Mouse (Mus musculus) macrophage (primary cell): ENCODE measurements around the gene Nemp2. TPM values are rescaled to one million over a fixed set of nuclear protein-coding genes. Genes with fewer than 3 reads are reported as not detected.

ENCODE experiments used
- H3K27ac ChIP-seq: fragments of 350-480 bp; formaldehyde crosslinking; 2 replicates; pipeline ENCODE4 v1.9.0; 2021
- H3K36me3 ChIP-seq: fragments of 350-480 bp; formaldehyde crosslinking; 2 replicates; pipeline ENCODE4 v1.9.0; 2021; ENCODE audit errors: inconsistent target
- H3K4me3 ChIP-seq: fragments of 350-480 bp; formaldehyde crosslinking; 2 replicates; pipeline ENCODE4 v1.9.0; 2021; ENCODE audit errors: inconsistent target
- H3K79me2 ChIP-seq: fragments of 350-480 bp; formaldehyde crosslinking; 2 replicates; pipeline ENCODE4 v1.9.0; 2021; ENCODE audit errors: inconsistent target
- WGBS: methylation state at CpG from one replicate; pipeline ENCODE4 v1.1.7; 2026; ENCODE audit warnings: inconsistent platforms; ENCODE audit not compliant: missing documents; 5-methylcytosine and 5-hydroxymethylcytosine counted together
- polyA plus RNA-seq: library from polyadenylated mRNA; stranded (reverse); fragments of 250-400 nt; gene quantifications from 3 replicates; pipeline ENCODE4 v1.2.4, GENCODE M21; 2018; ENCODE audit warnings: inconsistent platforms
- total RNA-seq, 78 experiments: library from RNA; depleted of rRNA; stranded (reverse); fragments of 250-400 nt; gene quantifications; 1 replicate in 9 of 78; 2 replicates in 24 of 78; 3 replicates in 43 of 78; 4 replicates in 2 of 78; pipeline ENCODE4 v1.2.4; 2018; ENCODE audit warnings: inconsistent platforms in 56 of 78

Gene Nemp2
- total RNA-seq (2018; cell fraction: chromatin; rRNA removed): 10 to 100 TPM in 11 of 26 experiments, 1 to 10 TPM in 14, under 1 TPM in 1; 0.54 to 25.9 (median 8.3) TPM
- total RNA-seq (2018; cell fraction: cytosol; rRNA removed): 1 to 10 TPM in 20 of 26 experiments, under 1 TPM in 6; 0.43 to 2.9 (median 1.3) TPM
- 10 to 100 TPM in 4 of 26 experiments, 1 to 10 TPM in 22; 1.2 to 17.3 (median 5.6) TPM for total RNA-seq (2018; cell fraction: nucleus; rRNA removed)
- polyA plus RNA-seq: 1.1 to 3.0 TPM (median 2.4 TPM) in 3 replicates

DNA sequence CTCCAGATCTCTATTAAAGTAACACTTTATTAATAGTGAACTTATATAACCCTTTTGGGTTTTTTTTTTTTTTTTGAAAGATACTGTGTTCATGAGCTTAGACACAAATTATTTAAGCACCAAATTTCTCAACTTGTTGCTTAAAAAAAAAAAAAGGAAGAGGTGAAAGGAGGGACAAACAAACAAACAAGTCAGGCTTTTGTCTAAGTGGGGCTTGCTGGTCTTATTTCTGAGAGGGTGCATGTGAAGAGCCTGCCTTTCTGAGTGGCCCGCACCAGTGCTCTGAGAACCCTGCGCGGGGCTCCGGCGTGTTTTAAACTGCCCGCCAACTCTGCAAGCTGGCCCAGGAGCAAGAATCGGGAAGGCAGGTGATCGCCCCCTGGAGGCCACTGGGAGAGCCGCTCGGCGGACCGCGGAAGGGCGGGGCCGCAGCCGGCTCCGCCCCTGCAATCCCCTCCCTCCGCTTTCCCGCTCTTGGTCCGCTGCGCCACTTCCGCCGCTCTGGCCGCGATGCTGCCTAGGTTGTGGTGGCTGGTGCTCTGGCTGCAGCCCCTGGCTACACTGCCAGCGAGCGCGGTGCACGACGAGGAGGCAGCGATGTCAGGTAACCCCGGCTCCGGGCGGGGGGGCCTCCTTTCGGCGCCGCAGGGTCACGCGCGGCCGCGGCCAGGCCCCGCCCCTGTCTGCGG, at the start of gene Nemp2:
TSS of gene Nemp2 (plus strand) at position 456 of the 689 bp plus-strand sequence.
- H3K79me2 ChIP-seq: peaks cover 31% of the 10 kb centered on the region
- 1% methylated on average over 44 of the region's 44 CpGs for WGBS
- no peaks in the 10 kb centered on the region for H3K36me3 ChIP-seq
- no peak within 1 kb of the TSS for H3K27ac ChIP-seq
- peak within 1 kb of the TSS; percentile 59 for H3K4me3 ChIP-seq

DNA sequence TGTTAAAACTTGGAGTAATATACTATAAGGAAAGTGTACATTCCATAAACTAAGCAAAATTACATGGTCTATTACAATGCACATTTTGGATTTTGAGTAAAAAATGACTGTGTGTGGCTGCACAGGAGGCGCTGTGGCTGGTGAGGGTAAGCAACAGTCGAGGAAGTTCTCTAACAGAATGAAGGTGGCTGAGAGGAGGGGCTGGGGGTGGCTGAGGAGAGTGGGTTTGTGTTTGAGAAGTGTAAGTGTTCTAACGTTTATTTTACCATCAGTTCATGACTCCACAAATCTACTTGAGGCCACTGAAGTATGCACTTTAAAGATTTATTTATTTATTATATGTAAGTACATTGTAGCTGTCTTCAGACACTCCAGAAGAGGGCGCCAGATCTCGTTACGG, 48.8 kb upstream of the Nemp2 start:
- Histone ChIP-seq H3K36me3 (no peaks in the 10 kb centered on the region), H3K4me3 (no peak overlapping the region), H3K27ac (no peak overlapping the region), H3K79me2 (no peaks in the 10 kb centered on the region)
- 42% methylated on average over 3 of the region's 6 CpGs for WGBS

DNA sequence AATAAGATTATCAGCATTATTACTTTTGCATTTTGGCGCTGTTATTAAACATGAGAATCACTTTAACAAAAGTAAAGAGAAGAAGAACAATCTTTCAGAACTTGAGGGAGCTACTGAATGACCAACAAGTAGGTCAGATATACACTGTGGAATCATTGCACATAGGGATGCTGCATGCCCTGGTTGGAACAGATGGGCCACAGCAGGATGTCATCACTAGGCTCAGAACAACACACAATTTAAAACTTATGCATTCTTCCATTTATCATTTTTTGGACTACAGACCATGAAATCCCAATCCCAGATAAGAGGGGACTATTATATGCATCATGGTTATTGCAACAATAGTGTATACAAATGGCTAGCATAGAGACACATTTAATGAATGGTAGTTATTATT, 47.6 kb upstream of the Nemp2 start:
- WGBS: 100% methylated on average over 1 of the region's 1 CpGs
- Histone ChIP-seq H3K79me2 (no peaks in the 10 kb centered on the region), H3K36me3 (no peaks in the 10 kb centered on the region), H3K27ac (no peak overlapping the region), H3K4me3 (no peak overlapping the region)

DNA sequence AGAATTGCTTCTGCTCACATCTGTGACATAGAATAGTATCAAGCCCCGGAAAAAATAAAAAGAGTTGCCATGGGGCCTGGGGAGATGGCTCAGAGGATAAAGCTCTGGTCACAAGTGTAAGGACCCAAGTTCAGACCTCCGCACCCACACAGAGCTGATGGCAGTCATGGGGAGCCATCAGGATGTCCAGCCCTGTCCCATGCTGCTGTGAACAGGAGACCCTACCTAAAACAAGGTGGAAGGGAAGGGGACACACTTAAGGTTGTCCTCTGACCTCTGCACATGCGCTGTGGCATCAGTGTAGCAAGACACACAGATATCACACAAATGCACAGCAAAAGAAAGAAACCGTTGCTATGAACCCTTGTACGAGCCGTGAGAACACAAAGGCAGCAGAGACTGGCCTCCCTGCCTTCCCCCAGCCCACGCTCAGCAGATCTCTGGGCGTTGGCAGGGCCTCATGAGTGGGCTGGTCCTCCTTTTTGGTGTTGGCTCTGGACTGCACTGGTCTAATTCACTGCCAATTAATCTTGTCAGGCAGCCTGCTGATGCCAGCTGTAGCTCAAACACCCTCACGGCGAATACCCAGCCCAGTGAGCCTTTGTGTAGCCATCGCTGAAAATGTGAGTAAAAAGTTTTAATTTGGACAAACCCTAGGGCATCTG, 33.4 kb upstream of the Nemp2 start:
- no peaks in the 10 kb centered on the region for H3K36me3 ChIP-seq
- H3K4me3 ChIP-seq: no peak overlapping the region
- no peak overlapping the region for H3K27ac ChIP-seq
- WGBS: 85% methylated on average over 11 of the region's 11 CpGs
- H3K79me2 ChIP-seq: no peaks in the 10 kb centered on the region

DNA sequence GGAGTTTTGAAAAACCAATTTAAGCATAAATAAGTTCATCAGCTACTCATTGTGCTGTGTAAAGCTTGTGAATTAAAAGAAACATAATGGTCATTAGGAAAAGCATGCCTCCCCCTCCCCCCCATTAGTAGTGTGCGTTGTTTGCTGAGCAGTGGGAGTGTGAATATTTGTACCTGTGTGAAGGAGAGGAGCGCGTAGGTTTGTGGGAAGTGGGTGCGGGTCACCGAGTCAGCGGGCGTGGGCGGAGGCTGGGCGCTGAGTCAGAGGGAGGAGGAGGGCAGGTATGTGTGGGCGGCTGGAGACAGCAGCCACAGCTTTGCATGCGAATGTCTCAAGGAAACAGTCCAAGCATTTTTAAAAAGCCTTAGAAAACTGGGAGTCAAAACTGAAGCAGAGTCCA, 32.7 kb upstream of the Nemp2 start:
- Histone ChIP-seq H3K27ac (no peak overlapping the region), H3K4me3 (no peak overlapping the region), H3K36me3 (no peaks in the 10 kb centered on the region), H3K79me2 (no peaks in the 10 kb centered on the region)
- 37% methylated on average over 11 of the region's 11 CpGs for WGBS

DNA sequence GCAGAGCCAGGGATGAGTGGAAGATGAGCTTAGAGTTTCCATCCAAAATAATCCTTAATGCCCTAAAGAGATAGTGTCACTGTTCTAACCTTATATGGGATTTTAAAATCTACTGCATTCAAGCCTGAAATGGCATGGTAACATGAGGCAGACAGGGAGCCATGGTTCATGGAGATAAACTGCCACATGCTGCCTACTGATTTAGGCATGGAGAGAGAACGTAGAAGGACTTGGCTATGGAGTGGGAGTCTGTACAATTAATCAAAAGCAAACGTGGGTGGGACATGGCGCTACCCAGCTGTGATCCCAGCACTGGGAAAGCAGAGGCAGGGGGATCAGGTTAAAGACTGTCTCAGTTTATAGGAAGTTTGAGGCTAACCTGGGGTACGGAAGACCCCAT, 32.1 kb upstream of the Nemp2 start:
- no peaks in the 10 kb centered on the region for H3K79me2 ChIP-seq

DNA sequence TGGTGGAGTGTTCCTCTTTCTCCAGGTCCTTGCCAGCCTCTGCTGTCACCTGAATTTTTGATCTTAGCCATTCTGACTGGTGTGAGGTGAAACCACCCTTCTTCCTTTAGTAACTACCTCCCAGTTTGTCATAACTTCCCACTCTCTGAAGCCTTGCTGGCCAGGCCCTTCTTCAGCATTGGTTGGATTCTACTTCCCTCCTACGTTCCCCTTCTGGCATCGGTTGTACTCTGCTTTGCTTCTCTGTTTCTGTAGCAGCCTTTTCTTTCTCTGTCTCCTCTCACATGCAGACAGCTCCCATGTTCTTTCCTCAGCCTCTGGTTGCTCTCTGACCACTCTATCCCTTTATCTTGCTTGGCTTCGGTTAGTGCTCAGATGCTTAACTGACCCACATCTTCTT, 29.0 kb upstream of the Nemp2 start:
- Histone ChIP-seq H3K4me3 (no peak overlapping the region), H3K27ac (no peak overlapping the region), H3K36me3 (no peaks in the 10 kb centered on the region), H3K79me2 (no peaks in the 10 kb centered on the region)
- WGBS: 36% methylated on average over 3 of the region's 3 CpGs

More for the DNA sequence above, 32.1 kb upstream of the Nemp2 start:
- no peak overlapping the region for H3K4me3 ChIP-seq
- WGBS: 92% methylated on average over 2 of the region's 4 CpGs
- no peaks in the 10 kb centered on the region for H3K36me3 ChIP-seq
- H3K27ac ChIP-seq: no peak overlapping the region

DNA sequence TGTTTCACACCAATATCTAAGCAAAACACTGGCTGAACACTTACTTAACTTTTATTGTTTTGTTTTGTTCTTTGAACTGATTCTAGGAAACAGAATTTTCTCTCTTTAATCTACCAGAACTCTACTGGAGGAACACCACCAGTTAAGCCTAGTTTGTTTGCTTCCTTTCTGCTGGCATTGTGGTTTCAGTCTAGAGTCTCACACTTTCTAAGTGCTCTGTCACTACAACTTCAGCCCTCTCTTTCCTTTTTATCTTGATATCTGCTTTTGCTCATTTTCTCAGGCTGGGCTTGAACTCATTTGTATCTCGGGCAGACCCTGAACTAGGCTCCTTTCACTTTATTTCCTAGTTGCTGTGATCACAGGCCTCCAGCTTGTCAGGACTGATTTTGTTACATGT, 22.8 kb upstream of the Nemp2 start:
- H3K27ac ChIP-seq: no peak overlapping the region
- no peaks in the 10 kb centered on the region for H3K36me3 ChIP-seq
- no peaks in the 10 kb centered on the region for H3K79me2 ChIP-seq
- H3K4me3 ChIP-seq: no peak overlapping the region
- WGBS: 19% methylated on average over 1 of the region's 1 CpGs

DNA sequence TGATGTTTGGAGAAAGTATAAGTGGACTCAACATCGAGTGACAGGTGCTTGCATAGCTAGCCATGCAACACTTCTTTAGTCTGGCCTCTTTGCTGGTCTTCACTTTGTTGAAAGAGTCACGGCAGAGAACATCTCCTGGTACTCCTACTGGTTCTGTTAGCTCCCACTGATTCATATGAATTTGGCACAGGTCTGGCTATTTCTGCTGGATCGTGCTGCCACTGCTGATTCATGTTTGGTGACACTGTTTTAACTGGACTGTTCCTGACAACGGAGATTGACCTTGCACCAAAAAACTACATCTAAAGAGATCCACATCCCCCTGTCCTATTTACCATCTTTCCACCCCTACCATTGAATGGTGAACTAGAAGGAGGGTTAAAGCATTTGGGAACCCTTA, 22.0 kb upstream of the Nemp2 start:
- 96% methylated on average over 4 of the region's 4 CpGs for WGBS
- no peak overlapping the region for H3K4me3 ChIP-seq
- H3K36me3 ChIP-seq: no peaks in the 10 kb centered on the region
- H3K79me2 ChIP-seq: no peaks in the 10 kb centered on the region
- H3K27ac ChIP-seq: no peak overlapping the region

DNA sequence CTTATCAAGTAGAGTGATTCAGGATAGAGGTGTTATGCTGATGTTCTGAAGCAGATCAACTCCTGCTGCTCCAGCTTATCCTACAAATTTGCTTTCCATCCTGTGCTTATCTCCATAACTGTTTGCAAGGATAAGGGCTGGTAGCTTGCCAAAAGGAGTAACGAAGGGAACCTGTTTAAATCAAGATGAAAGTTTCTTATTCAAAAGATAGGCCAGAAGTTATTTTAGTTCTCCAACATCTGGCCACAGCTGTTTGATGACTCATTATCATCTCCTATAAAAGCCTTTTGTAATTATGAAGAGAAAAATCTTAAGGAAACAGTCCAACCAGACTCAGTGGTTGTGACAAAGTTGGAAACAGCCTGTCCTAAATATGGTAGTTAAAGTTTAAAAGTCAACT, 12.3 kb upstream of the Nemp2 start:
- 100% methylated on average over 1 of the region's 1 CpGs for WGBS
- no peak overlapping the region for H3K27ac ChIP-seq
- H3K4me3 ChIP-seq: no peak overlapping the region
- H3K79me2 ChIP-seq: no peaks in the 10 kb centered on the region
- no peaks in the 10 kb centered on the region for H3K36me3 ChIP-seq

DNA sequence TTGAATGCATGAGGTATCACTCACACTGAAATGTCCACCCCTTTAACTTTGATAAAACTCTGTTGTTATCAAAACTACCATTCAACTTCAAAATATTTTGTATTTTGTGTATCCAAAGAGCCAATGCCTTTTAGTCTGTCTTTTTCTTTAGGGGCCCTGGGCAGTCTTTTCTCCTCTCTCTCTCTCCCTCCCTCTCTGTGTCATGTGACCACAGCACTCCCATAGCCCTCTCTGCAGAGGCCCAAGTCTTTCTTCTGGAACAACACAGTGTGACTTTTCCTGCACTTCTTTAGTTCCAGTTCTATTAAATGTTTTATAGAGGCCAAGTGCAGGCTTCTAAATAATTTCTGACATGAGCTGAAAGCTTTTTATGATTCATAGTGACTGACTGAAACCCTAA, 10.1 kb upstream of the Nemp2 start:
- Histone ChIP-seq H3K4me3 (no peak overlapping the region), H3K27ac (no peak overlapping the region), H3K36me3 (no peaks in the 10 kb centered on the region), H3K79me2 (no peaks in the 10 kb centered on the region)

DNA sequence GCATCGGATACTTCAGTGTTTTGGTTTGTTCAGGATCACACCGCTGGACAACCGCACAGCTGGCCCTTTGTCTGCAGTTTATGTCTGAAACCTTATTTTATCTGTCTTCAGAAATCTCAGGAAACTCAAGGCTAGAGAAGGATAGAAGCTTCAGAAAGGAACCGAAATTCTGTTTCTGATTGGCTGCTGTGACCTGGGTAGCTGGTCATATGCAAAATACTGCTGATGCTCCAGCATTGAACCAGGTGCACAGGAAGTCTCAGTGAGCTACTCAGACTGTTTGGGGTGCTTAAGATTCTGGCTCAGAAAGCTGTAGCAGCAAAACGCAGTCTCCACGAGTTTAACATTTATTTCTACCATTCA, 415 bp downstream of the Nemp2 start:
- WGBS: 1% methylated on average over 6 of the region's 6 CpGs
- H3K79me2 ChIP-seq: peaks cover 31% of the 10 kb centered on the region
- no peaks in the 10 kb centered on the region for H3K36me3 ChIP-seq
- peak overlapping the region; percentile 59 for H3K4me3 ChIP-seq
- H3K27ac ChIP-seq: no peak overlapping the region

DNA sequence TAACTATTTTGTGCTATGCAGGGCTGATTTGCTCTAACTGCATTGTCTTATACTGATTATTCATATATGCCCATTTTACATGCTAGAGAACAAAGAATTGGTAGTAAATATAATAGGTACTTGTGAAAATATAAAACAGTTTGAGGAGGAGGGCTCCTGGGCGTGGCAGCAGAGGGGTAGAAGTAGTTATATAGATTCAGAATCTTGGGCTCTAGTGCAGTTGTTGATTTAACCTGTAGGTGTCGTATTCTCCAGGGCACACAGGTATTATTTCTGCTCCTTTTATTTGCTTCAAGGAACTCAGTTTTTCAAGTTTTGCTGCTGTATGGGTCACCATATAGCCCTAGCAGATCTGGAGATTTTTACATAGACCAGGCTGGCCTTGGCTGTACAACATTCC, 1.1 kb downstream of the Nemp2 start:
- no peaks in the 10 kb centered on the region for H3K36me3 ChIP-seq
- H3K4me3 ChIP-seq: peak overlapping the region; percentile 59; the same call in 1 of the 2 replicates
- WGBS: 83% methylated on average over 2 of the region's 2 CpGs
- peaks cover 31% of the 10 kb centered on the region for H3K79me2 ChIP-seq
- H3K27ac ChIP-seq: no peak overlapping the region

DNA sequence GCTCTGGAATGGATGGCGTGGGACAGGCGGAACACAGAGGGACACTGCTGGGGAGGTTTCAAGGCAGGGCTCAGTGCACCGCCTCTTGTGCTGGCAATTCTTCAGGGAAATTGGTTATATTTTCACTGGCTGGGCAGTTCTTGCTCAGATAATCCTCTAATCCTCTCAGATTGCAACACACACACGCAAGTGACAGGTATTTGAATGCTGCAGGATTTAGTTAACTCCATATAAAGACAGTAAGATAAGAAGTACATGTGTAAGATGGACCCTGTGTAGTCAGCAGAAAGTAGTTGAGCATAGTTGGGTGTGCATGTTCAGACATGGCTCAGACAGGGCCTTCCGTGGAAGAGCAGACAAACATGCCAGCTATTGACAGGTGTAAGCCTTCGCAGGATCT, 3.7 kb downstream of the Nemp2 start:
- Histone ChIP-seq H3K79me2 (peaks cover 31% of the 10 kb centered on the region), H3K4me3 (no peak overlapping the region), H3K27ac (no peak overlapping the region), H3K36me3 (0 out of 2 replicates have a peak, but pooled peaks cover 3% of the 10 kb centered on the region)
- 92% methylated on average over 6 of the region's 6 CpGs for WGBS

DNA sequence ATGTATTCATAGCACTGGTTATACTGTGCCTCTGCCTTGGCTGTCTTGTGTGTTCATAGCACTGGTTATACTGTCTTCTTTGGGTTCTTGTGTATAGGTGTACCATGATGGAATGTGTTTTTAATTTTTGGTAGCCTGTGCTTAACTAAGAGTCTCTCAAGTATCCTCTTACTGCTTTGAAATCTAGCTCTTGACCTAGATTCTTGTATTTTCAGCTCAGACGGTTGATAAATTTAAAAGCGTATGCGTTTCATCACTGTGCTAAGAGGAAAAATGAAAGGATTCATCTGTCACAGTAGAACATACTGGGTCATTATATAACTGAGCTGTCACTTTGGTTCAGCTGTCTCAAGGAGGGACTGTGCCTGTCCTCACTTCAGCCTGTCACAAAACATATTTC, 5.4 kb downstream of the Nemp2 start:
- H3K4me3 ChIP-seq: no peak overlapping the region
- peaks cover 30% of the 10 kb centered on the region for H3K79me2 ChIP-seq
- H3K36me3 ChIP-seq: 0 out of 2 replicates have a peak, but pooled peaks cover 3% of the 10 kb centered on the region
- H3K27ac ChIP-seq: no peak overlapping the region
- 98% methylated on average over 3 of the region's 3 CpGs for WGBS
